Mouse (Mus musculus): ENCODE data around the gene Asrgl1. TPM values are rescaled to one million over a fixed set of nuclear protein-coding genes. Genes with fewer than 3 reads are reported as not detected.
A peak's percentile ranks its signal among the peaks of the same experiment; 100 is the strongest.

Asrgl1 gene
- polyA plus RNA-seq, 1 experiment from 2014 or later, result 17.5 TPM

DNA sequence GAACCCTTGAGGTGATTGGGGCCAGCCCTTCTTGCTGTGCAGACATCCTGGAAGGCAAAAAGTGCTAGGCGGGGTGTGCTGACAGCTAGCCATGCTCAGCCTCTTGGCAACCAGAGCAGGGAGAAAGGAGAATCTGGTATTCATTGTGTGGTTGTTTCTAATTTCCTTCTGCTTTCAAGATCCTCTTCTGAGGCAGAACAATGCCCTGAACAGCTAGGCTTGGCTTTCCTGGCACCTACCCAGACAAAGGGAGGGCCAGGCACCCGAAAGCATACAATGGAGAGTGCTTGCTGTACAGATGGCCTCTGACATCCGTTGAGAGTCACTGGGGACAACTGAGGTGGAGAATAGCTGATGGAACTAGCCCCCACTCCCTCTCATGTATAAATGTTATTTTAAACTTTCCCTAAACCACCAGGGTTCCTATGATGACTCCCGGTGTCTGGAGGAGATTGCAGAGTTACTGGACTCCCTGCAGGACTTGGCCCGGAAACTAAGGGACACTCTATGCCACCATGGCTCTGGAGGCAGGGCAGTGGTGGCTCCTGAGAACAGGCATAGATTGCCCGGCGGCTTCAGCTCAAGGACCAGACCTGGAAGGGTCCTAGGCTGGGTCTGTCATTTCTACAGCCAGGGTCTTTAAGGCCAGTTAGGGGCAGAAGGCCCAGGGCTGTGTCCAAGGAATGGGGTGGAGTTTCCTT, 63.8 kb downstream of the Asrgl1 start:
- DNase-seq (peak; percentile 67), ATAC-seq (ENCODE audit: low FRiP score, low TSS enrichment) (no peak)
- Histone ChIP-seq H3K4me3 (replicated peaks; ENCODE audit: low read depth, low read length) (no peak overlapping the region), H3K27me3 (ENCODE audit: control insufficient read depth, insufficient read depth, low read length) (no peaks in the 10 kb centered on the region), H3K4me1 (ENCODE audit: control insufficient read depth, insufficient read depth, low read length) (peaks cover under 1% of the 10 kb centered on the region; the same call in 1 of the 2 replicates), H3K9me3 (ENCODE audit: control insufficient read depth, low read length) (no peaks in the 10 kb centered on the region), H3K4me2 (ENCODE audit: low read length) (no peak overlapping the region), H3K36me3 (ENCODE audit: control insufficient read depth, insufficient read depth, low read length) (no peaks in the 10 kb centered on the region), H3K9ac (replicated peaks; ENCODE audit: low read length) (no peak overlapping the region), H3K27ac (replicated peaks; ENCODE audit: low read depth, low read length) (peak overlapping the region; percentile 38; the same call in 1 of the 2 replicates)
- WGBS, result 46% methylated on average over 7 of the region's 7 CpGs

- H3K9me3 ChIP-seq (ENCODE audit: control insufficient read depth, low read length), result no peaks in the 10 kb centered on the region
- ATAC-seq (ENCODE audit: low FRiP score, low TSS enrichment) (no peak), DNase-seq (no peak)
- no peaks in the 10 kb centered on the region for H3K27me3 ChIP-seq (ENCODE audit: control insufficient read depth, insufficient read depth, low read length)
- no peak overlapping the region for H3K4me2 ChIP-seq (ENCODE audit: low read length)
- H3K4me1 ChIP-seq (ENCODE audit: control insufficient read depth, insufficient read depth, low read length), result peaks cover 7% of the 10 kb centered on the region
- no peak overlapping the region for H3K27ac ChIP-seq (replicated peaks; ENCODE audit: low read depth, low read length)
- H3K4me3 ChIP-seq (replicated peaks; ENCODE audit: low read depth, low read length), result no peak overlapping the region
- H3K9ac ChIP-seq (replicated peaks; ENCODE audit: low read length), result no peak overlapping the region
- H3K36me3 ChIP-seq (ENCODE audit: control insufficient read depth, insufficient read depth, low read length), result no peaks in the 10 kb centered on the region
- WGBS, result 81% methylated on average over 2 of the region's 2 CpGs
These were observed 65.1 kb downstream of the Asrgl1 start for GRCm38 (mm10) chr19:9070316-9070715.

GRCm38 (mm10) chr19:9069687-9070307, 65.6 kb downstream of the Asrgl1 start:
- 80% methylated on average over 8 of the region's 8 CpGs for WGBS
- Histone ChIP-seq H3K9me3 (ENCODE audit: control insufficient read depth, low read length) (no peaks in the 10 kb centered on the region), H3K4me1 (ENCODE audit: control insufficient read depth, insufficient read depth, low read length) (peaks cover 7% of the 10 kb centered on the region), H3K4me2 (ENCODE audit: low read length) (no peak overlapping the region), H3K9ac (replicated peaks; ENCODE audit: low read length) (no peak overlapping the region), H3K36me3 (ENCODE audit: control insufficient read depth, insufficient read depth, low read length) (no peaks in the 10 kb centered on the region), H3K27me3 (ENCODE audit: control insufficient read depth, insufficient read depth, low read length) (no peaks in the 10 kb centered on the region), H3K4me3 (replicated peaks; ENCODE audit: low read depth, low read length) (no peak overlapping the region), H3K27ac (replicated peaks; ENCODE audit: low read depth, low read length) (no peak overlapping the region)
- DNase-seq (peak; percentile 40), ATAC-seq (ENCODE audit: low FRiP score, low TSS enrichment) (no peak)

DNA sequence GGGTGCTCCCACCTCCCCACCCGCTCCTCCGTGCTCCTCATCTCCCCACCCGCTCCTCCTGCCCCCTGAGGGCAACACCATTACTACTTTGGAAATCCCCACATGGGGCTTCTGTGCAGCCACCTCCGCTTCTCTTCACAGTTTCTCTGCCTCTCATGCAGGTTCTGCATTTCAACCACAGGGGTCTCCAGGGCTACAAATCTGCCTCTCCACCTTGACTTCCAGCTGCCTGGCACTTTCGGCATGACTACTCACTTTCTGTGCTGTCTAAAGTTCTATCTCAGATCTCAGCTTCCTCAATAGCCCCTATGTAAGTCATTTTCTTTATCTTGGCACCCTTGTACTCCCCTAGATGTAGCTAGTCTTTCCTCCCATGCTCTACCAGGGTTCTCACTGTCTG, 68.1 kb downstream of the Asrgl1 start:
- DNase-seq, result no peak
- H3K4me3 ChIP-seq (replicated peaks; ENCODE audit: low read depth, low read length), result no peak overlapping the region
- no peaks in the 10 kb centered on the region for H3K9me3 ChIP-seq (ENCODE audit: control insufficient read depth, low read length)
- H3K27me3 ChIP-seq (ENCODE audit: control insufficient read depth, insufficient read depth, low read length), result no peaks in the 10 kb centered on the region
- no peaks in the 10 kb centered on the region for H3K36me3 ChIP-seq (ENCODE audit: control insufficient read depth, insufficient read depth, low read length)
- 77% methylated on average over 5 of the region's 5 CpGs for WGBS
- H3K4me2 ChIP-seq (ENCODE audit: low read length), result no peak overlapping the region
- no peak for ATAC-seq (ENCODE audit: low FRiP score, low TSS enrichment)
- H3K27ac ChIP-seq (replicated peaks; ENCODE audit: low read depth, low read length), result no peak overlapping the region
- peaks cover 7% of the 10 kb centered on the region for H3K4me1 ChIP-seq (ENCODE audit: control insufficient read depth, insufficient read depth, low read length)
- H3K9ac ChIP-seq (replicated peaks; ENCODE audit: low read length), result no peak overlapping the region

- H3K36me3 ChIP-seq (ENCODE audit: control insufficient read depth, insufficient read depth, low read length), result no peaks in the 10 kb centered on the region
- peak; percentile 80 for DNase-seq
- H3K4me3 ChIP-seq (replicated peaks; ENCODE audit: low read depth, low read length), result no peak overlapping the region
- WGBS, result 62% methylated on average over 9 of the region's 9 CpGs
- peak overlapping the region; percentile 6; the same call in 1 of the 2 replicates for H3K27ac ChIP-seq (replicated peaks; ENCODE audit: low read depth, low read length)
- no peak; the same call in 1 of the 2 replicates for ATAC-seq (ENCODE audit: low FRiP score, low TSS enrichment)
- H3K4me2 ChIP-seq (ENCODE audit: low read length), result no peak overlapping the region
- no peaks in the 10 kb centered on the region for H3K27me3 ChIP-seq (ENCODE audit: control insufficient read depth, insufficient read depth, low read length)
- peaks cover 7% of the 10 kb centered on the region for H3K4me1 ChIP-seq (ENCODE audit: control insufficient read depth, insufficient read depth, low read length)
- no peaks in the 10 kb centered on the region for H3K9me3 ChIP-seq (ENCODE audit: control insufficient read depth, low read length)
- no peak overlapping the region for H3K9ac ChIP-seq (replicated peaks; ENCODE audit: low read length)
These were observed 69.5 kb downstream of the Asrgl1 start for GRCm38 (mm10) chr19:9065621-9066561.

DNA sequence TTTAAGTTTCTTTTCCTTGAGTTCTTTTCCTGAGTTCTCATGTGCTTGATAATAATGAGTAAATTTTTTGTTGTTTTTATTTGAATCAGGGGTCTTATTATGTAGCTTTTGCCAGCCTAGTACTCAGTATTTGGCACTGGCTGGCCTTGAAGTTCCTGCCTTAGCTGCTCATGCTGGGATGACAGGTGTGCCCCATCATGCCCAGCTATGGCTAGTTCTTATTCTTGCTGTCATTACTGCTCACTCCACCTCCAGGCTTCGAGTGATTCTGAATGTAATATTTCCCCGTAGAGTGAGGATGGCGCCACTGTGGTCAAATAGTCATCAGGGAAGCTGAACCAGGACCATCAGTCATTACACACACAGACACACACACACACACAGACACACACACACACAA, 71.6 kb downstream of the Asrgl1 start:
- Histone ChIP-seq H3K4me3 (replicated peaks; ENCODE audit: low read depth, low read length) (no peak overlapping the region), H3K27me3 (ENCODE audit: control insufficient read depth, insufficient read depth, low read length) (no peaks in the 10 kb centered on the region), H3K9me3 (ENCODE audit: control insufficient read depth, low read length) (no peaks in the 10 kb centered on the region), H3K36me3 (ENCODE audit: control insufficient read depth, insufficient read depth, low read length) (no peaks in the 10 kb centered on the region), H3K4me2 (ENCODE audit: low read length) (no peak overlapping the region), H3K4me1 (ENCODE audit: control insufficient read depth, insufficient read depth, low read length) (peaks cover 7% of the 10 kb centered on the region), H3K9ac (replicated peaks; ENCODE audit: low read length) (no peak overlapping the region), H3K27ac (replicated peaks; ENCODE audit: low read depth, low read length) (no peak overlapping the region)
- ATAC-seq (ENCODE audit: low FRiP score, low TSS enrichment) (no peak), DNase-seq (no peak)
- 89% methylated on average over 3 of the region's 3 CpGs for WGBS

DNA sequence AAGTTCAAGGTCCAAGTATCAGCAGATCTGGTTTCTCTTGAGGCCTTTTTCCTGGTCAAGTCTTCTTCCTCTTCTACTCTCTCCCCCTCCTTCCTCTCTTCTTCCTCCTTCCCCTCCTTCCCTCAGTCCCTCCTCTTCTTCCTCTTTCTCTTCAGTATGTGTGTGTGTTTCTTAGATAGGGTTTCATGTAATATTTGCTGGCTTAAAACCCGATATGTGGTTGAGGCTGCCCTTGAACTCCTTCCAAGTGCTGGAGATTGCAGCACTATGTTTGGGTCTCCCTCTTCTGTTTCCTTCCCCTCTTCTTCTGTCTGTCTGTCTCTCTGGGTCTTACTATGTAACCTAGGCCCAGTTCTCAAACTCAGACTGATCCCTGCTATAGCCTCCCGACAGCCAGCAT, 72.6 kb downstream of the Asrgl1 start:
- no peak overlapping the region for H3K9ac ChIP-seq (replicated peaks; ENCODE audit: low read length)
- no peak for DNase-seq
- H3K4me3 ChIP-seq (replicated peaks; ENCODE audit: low read depth, low read length), result no peak overlapping the region
- no peaks in the 10 kb centered on the region for H3K36me3 ChIP-seq (ENCODE audit: control insufficient read depth, insufficient read depth, low read length)
- H3K27ac ChIP-seq (replicated peaks; ENCODE audit: low read depth, low read length), result no peak overlapping the region
- H3K4me1 ChIP-seq (ENCODE audit: control insufficient read depth, insufficient read depth, low read length), result peaks cover 7% of the 10 kb centered on the region
- no peaks in the 10 kb centered on the region for H3K9me3 ChIP-seq (ENCODE audit: control insufficient read depth, low read length)
- H3K27me3 ChIP-seq (ENCODE audit: control insufficient read depth, insufficient read depth, low read length), result no peaks in the 10 kb centered on the region
- no peak for ATAC-seq (ENCODE audit: low FRiP score, low TSS enrichment)
- WGBS, result 92% methylated on average over 2 of the region's 2 CpGs
- no peak overlapping the region for H3K4me2 ChIP-seq (ENCODE audit: low read length)

GRCm38 (mm10) chr19:9061221-9061893, 74.1 kb downstream of the Asrgl1 start:
- Histone ChIP-seq H3K27ac (replicated peaks; ENCODE audit: low read depth, low read length) (no peak overlapping the region), H3K36me3 (ENCODE audit: control insufficient read depth, insufficient read depth, low read length) (no peaks in the 10 kb centered on the region), H3K9ac (replicated peaks; ENCODE audit: low read length) (no peak overlapping the region), H3K9me3 (ENCODE audit: control insufficient read depth, low read length) (no peaks in the 10 kb centered on the region), H3K4me3 (replicated peaks; ENCODE audit: low read depth, low read length) (no peak overlapping the region), H3K27me3 (ENCODE audit: control insufficient read depth, insufficient read depth, low read length) (no peaks in the 10 kb centered on the region), H3K4me1 (ENCODE audit: control insufficient read depth, insufficient read depth, low read length) (peaks cover 4% of the 10 kb centered on the region), H3K4me2 (ENCODE audit: low read length) (no peak overlapping the region)
- no peak for DNase-seq
- no peak for ATAC-seq (ENCODE audit: low FRiP score, low TSS enrichment)
- 86% methylated on average over 8 of the region's 8 CpGs for WGBS

Measured in midbrain, embryonic 14.5 days (tissue).